Mouse (Mus musculus) limb, embryonic 14.5 days (tissue): Measurements from ENCODE around the gene Ccnf. TPM values are rescaled to one million over a fixed set of nuclear protein-coding genes. Genes with fewer than 3 reads are reported as not detected.

ENCODE experiments used
- ATAC-seq: fragments of 200-750 bp; cut with Nextera tagmentation; 2 replicates; pipeline ENCODE4 v1.8.0; 2017; ENCODE audit warnings: low read depth, moderate number of reproducible peaks, moderate TSS enrichment; ENCODE audit not compliant: low FRiP score
- DNase-seq: peaks from one replicate; pipeline ENCODE4 v3.0.0-alpha.2; 2015; ENCODE audit warnings: low spot score
- H3K27ac ChIP-seq: fragments of 300-500 bp; sonication (generic); replicated peaks from 2 replicates; pipeline ENCODE4 v1.5.1; 2014; ENCODE audit warnings: low read depth, mild to moderate bottlenecking, low read length, moderate library complexity, mixed read lengths
- H3K27me3 ChIP-seq: fragments of 300-500 bp; sonication (generic); 2 replicates; pipeline ENCODE4 v1.6.1; 2014; ENCODE audit warnings: low read length, mixed read lengths; ENCODE audit not compliant: control insufficient read depth, insufficient read depth
- H3K36me3 ChIP-seq: fragments of 300-500 bp; sonication (generic); 2 replicates; pipeline ENCODE4 v1.6.1; 2014; ENCODE audit warnings: mild to moderate bottlenecking, low read length, moderate library complexity, mixed read lengths; ENCODE audit not compliant: control insufficient read depth, insufficient read depth
- H3K4me1 ChIP-seq: fragments of 300-500 bp; sonication (generic); 2 replicates; pipeline ENCODE4 v1.6.1; 2014; ENCODE audit warnings: antibody characterized with exemption, low read length, mixed read lengths; ENCODE audit not compliant: control insufficient read depth, insufficient read depth
- H3K4me2 ChIP-seq: fragments of 300-500 bp; sonication (generic); replicated peaks from 2 replicates; pipeline ENCODE4 v1.6.1; 2014; ENCODE audit warnings: low read depth, mild to moderate bottlenecking, low read length, moderate library complexity; ENCODE audit not compliant: severe bottlenecking
- H3K4me3 ChIP-seq: fragments of 300-500 bp; sonication (generic); replicated peaks from 2 replicates; pipeline ENCODE4 v1.5.1; 2014; ENCODE audit warnings: low read length
- H3K9ac ChIP-seq: fragments of 300-500 bp; sonication (generic); 2 replicates; pipeline ENCODE4 v1.6.1; 2014; ENCODE audit warnings: mild to moderate bottlenecking, low read depth, low read length, moderate library complexity; ENCODE audit not compliant: severe bottlenecking
- H3K9me3 ChIP-seq: fragments of 300-500 bp; sonication (generic); 2 replicates; pipeline ENCODE4 v1.6.1; 2016; ENCODE audit warnings: low read length; ENCODE audit not compliant: control insufficient read depth
- POLR2A ChIP-seq: fragments of 200-500 bp; IDR thresholded peaks from 2 replicates; pipeline ENCODE4 v1.8.0; 2012; ENCODE audit warnings: inconsistent platforms, mild to moderate bottlenecking, moderate library complexity, borderline replicate concordance; ENCODE audit not compliant: insufficient read depth, insufficient read length; ENCODE audit errors: extremely low read depth
- WGBS: fragments of 180-500 bp; shearing (Covaris S2); extraction: QIAGEN DNeasy Blood & Tissue Kit; methylation state at CpG from one replicate; pipeline ENCODE4 v1.1.7; 2014; 5-methylcytosine and 5-hydroxymethylcytosine counted together
- polyA plus RNA-seq, 2 experiments: library from polyadenylated mRNA; depleted of rRNA in 1 of 2; stranded (reverse) in 1 of 2; unstranded in 1 of 2; fragments of >200 nt; fragmentation: Nextera tagmentation in 1 of 2; extraction: Ambion mirVana in 1 of 2; gene quantifications; 2 replicates each; pipeline versions ENCODE4 v1.2.1 to v1.2.3; 2012 to 2014

Ccnf gene
- polyA plus RNA-seq, 2 experiments: 36.6 to 41.8 TPM

DNA sequence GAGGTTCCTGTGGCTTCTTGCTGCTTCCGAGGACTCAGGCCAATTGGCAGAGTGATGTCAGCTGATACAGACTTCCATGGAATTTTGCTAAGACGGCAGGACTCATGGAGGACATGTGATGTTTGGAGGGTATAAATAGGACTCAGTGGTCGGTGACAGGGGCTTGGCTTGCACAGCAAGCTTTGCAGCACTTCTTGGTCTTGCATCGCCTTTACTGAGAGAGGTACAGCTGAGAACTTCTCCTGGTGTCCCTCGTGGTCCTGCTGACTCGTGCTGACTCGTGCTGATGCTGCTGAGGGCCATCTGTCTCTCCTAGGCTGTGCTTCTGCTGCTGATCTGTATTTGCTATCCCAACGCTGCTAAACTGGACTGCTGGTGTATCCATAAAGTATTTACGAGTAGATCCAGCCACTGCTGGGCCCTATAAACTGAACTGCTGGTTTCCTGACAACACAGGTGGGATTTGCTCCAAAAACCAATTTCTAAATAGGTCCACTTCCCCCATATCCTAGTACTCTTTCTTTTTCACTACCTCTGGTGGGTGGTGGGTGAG lies 32.1 kb upstream of the Ccnf start:
- no peaks in the 10 kb centered on the region for H3K36me3 ChIP-seq
- no peak overlapping the region for H3K4me3 ChIP-seq
- peaks cover 4% of the 10 kb centered on the region; the same call in 1 of the 2 replicates for H3K4me1 ChIP-seq
- no peaks in the 10 kb centered on the region for H3K27me3 ChIP-seq
- DNase-seq (peak; percentile 15), ATAC-seq (peak; percentile 78)
- 33% methylated on average over 9 of the region's 9 CpGs for WGBS
- H3K4me2 ChIP-seq: no peak overlapping the region
- no peaks in the 10 kb centered on the region for H3K9me3 ChIP-seq
- no peak overlapping the region for H3K9ac ChIP-seq
- no peak for TF ChIP-seq POLR2A
- no peak overlapping the region for H3K27ac ChIP-seq

DNA sequence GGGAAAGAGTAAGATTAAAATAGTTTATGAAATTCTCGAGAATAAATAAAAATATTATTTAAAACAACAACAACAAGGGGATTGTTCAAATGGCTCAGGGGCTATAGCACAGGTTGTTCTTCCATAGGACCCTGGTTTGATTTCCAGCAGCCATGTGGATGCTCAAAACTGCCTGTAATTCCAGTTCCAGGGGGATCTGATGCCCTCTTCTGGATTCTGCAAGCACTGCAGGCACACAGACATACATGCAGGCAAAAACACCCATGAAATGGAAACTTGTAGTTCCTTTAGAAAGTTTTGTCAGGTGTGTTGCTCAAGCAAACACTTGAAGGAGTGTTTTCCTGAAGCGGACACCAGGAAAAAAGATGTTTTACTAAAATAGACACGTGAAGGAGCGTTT lies 31.4 kb upstream of the Ccnf start:
- H3K36me3 ChIP-seq: no peaks in the 10 kb centered on the region
- no peak overlapping the region for H3K27ac ChIP-seq
- no peaks in the 10 kb centered on the region for H3K27me3 ChIP-seq
- H3K4me1 ChIP-seq: peaks cover 4% of the 10 kb centered on the region; the same call in 1 of the 2 replicates
- H3K4me2 ChIP-seq: no peak overlapping the region
- no peak for TF ChIP-seq POLR2A
- ATAC-seq (no peak), DNase-seq (no peak)
- no peaks in the 10 kb centered on the region for H3K9me3 ChIP-seq
- 61% methylated on average over 4 of the region's 4 CpGs for WGBS
- no peak overlapping the region for H3K9ac ChIP-seq
- H3K4me3 ChIP-seq: no peak overlapping the region

DNA sequence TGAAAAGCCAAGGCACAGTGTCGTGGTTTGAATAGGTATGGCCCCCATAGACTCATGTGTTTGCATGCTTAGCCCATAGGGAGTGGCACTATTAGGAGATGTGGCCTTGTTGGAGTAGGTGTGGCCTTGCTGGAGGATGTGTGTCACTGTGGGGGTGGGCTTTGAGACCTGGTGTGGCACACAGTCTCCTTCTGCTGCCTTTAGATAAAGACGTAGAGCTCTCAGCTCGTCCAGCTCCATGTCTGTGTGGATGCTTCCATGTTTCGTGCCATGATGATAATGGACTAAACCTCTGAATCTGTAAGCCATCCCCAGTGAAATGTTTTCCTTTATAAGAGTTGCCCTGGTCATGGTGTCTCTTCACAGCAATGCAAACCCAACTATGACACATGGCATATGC lies 28.6 kb upstream of the Ccnf start:
- H3K27ac ChIP-seq: no peak overlapping the region
- 81% methylated on average over 4 of the region's 4 CpGs for WGBS

DNA sequence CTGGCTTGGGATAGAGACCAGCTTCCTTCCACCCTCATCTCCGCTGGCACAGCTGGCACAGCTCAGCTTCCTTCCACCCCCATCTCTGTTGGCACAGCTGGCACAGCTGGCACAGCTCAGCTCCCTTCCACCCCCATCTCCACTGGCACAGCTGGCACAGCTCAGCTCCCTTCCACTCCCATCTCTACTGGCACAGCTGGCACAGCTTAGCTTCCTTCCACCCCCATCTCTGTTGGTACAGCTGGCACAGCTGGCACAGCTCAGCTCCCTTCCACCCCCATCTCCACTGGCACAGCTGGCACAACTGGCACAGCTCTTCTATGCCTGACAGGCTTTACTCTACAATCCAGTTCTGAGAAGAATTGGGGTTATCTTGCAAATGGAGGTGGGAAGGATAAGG lies 15.8 kb upstream of the Ccnf start:
- ATAC-seq (no peak), DNase-seq (no peak)
- WGBS: 90% methylated on average over 1 of the region's 1 CpGs
- Histone ChIP-seq H3K4me2 (no peak overlapping the region), H3K36me3 (no peaks in the 10 kb centered on the region), H3K4me1 (no peaks in the 10 kb centered on the region), H3K27ac (no peak overlapping the region), H3K9ac (no peak overlapping the region), H3K4me3 (no peak overlapping the region), H3K9me3 (no peaks in the 10 kb centered on the region), H3K27me3 (no peaks in the 10 kb centered on the region)
- no peak for TF ChIP-seq POLR2A

More for the DNA sequence above, 28.6 kb upstream of the Ccnf start:
- Histone ChIP-seq H3K27me3 (no peaks in the 10 kb centered on the region), H3K4me2 (no peak overlapping the region), H3K36me3 (no peaks in the 10 kb centered on the region), H3K9ac (no peak overlapping the region), H3K4me3 (no peak overlapping the region), H3K9me3 (no peaks in the 10 kb centered on the region), H3K4me1 (peaks cover 4% of the 10 kb centered on the region; the same call in 1 of the 2 replicates)
- TF ChIP-seq POLR2A: no peak
- DNase-seq: no peak
- ATAC-seq: no peak

DNA sequence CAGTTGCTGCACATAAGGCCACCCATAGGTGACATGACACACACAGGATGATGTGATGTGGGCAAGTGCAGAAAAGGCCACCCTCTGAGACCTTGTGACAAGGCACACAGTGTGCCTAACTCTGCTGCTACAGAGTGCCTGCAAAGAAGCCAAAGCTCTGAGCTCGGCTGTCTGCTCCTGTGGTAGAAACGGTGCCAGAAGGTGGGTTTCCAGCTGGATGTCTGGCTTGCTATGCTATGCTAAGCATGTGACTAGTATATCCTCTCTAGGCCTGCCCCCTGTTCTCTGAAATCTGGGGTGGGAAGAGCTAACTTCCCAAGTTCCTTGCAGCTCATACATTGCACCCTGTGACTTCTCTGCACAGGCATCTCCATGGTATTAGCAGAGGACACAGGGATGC lies 13.5 kb upstream of the Ccnf start:
- no peak for TF ChIP-seq POLR2A
- no peak overlapping the region for H3K4me3 ChIP-seq
- 0 out of 2 replicates have a peak, but pooled peaks cover 2% of the 10 kb centered on the region for H3K4me1 ChIP-seq
- ATAC-seq (no peak), DNase-seq (no peak)
- no peaks in the 10 kb centered on the region for H3K27me3 ChIP-seq
- no peaks in the 10 kb centered on the region for H3K9me3 ChIP-seq
- H3K36me3 ChIP-seq: no peaks in the 10 kb centered on the region
- no peak overlapping the region for H3K27ac ChIP-seq
- H3K4me2 ChIP-seq: no peak overlapping the region
- 0 out of 2 replicates have a peak overlapping the region, but pooled peaks have one; percentile 12 for H3K9ac ChIP-seq
- 78% methylated on average over 2 of the region's 2 CpGs for WGBS
